Mouse (Mus musculus) left cerebral cortex, postnatal 36 days (tissue): ENCODE results near the gene Pank3. TPM values are rescaled to one million over a fixed set of nuclear protein-coding genes. Genes with fewer than 3 reads are reported as not detected.
"Not testable (repeated sequence)": the region's sequence is repeated elsewhere in the genome, so short reads cannot be mapped to it uniquely, and the experiment has no call there.

Experiments used
- DNase-seq, 2 experiments: peaks; one replicate each; pipeline ENCODE4 v3.0.0; 2021 to 2022; ENCODE audit warnings: low spot score in 2 of 2, mixed read lengths in 1 of 2
- intact Hi-C: fragments of 180-260 bp; cut with DNase I; formaldehyde crosslinking; loops from one replicate; pipeline ENCODE4 v1.15.1; 2025
- microRNA-seq: library from miRNA; unstranded; fragments of <30 nt; microRNA quantifications from one replicate; pipeline ENCODE4 v1.2.0, GENCODE M21; 2022
- total RNA-seq, 2 experiments: library from RNA; stranded (reverse); gene quantifications; 2 replicates each; pipeline ENCODE4 v1.2.3; 2021

Pank3 gene
- total RNA-seq, 2 experiments from 2014 or later: 36.1 to 37.2 TPM

DNA sequence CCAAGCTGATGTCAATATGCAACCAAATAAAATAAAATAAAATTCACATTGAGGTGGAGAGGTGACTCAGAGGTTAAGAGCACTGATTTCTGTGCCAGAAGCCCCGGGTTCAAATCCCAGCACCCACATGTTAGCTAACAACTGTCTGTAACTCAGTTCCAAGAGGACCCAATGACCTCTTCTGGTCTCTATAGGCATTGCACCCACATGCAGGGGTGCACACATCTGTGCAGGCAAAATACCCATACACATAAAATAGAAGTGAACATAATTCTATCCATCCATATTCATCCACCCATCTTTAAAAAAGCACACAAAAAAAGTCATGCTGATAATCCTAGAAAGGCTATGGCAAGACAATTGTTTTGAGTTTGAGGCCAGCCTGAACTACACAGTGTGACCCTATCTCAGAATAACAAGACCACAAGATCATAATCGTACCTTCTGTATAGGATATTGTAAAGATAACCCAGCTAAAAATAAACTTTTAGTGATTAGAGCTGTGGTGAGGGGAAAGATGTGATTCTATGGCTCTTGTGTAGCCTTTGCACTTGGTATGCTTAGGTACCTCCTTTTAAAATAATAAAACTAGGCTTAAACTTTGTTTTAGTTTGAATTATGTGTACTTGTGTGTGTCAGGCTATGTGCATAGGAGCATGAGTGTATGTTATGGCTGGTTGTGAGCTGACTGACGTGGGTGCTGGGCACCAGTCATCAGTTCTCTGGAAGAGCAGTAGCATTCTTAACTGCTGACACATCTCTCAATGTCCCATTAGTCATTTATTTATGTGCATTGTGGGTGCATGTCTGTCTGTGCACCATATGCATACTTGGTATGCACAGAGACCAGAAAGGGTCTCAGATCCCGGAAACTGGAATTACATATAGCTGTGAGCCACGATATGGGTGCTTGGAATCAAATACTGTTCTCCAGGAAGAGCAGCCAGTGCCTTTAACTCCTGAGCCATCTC lies 68.2 kb downstream of the Pank3 start:
- intact Hi-C loops: no loop called here
- no peak for DNase-seq

DNA sequence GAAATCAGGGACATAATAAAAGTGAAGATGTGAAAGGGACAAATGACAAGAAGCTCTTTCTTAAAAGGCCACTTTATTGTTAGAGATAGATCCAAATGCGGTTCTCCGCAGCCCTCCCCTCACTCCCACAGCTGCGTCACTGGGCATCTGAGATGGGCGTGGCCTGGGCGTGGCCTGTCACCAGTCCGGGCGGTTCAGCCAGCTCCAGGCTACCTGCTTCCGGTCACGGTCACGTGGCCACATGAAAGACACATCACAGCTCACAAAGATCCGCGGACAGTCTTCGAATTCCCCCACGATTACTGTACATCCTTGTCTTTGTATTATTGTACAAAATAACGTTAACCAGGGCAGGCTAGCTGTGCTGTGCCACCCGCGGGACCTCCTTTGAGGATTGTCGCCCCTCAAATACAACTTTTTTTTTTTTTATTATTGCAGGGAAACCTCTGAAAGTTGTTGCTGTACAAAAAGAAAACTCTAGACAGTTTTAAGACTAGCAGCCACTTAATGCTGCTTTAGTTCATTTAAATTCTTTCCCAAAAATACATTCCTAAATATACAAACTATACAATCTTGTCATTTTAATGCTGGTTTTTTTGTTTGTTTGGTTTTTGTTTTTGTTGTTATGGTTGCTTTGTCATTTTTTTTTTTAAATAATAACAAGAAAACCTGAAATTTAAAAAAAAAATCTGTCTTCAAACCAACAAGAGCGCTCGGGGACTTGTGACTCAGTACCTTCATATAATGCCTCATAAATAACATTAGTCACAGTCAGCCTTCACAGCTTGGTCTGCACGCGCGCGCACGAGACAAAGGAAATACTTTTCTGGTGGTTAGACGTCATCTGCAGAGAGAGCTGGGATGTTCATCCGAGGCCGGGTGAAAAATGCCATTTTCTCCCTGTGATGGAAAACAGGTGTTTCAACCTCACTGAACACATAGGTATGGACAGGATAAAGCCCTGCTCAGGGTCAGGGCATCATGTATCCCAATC lies 69.4 kb downstream of the Pank3 start:
- intact Hi-C loops: no loop called here
- DNase-seq: peak; percentile 61 to 63

DNA sequence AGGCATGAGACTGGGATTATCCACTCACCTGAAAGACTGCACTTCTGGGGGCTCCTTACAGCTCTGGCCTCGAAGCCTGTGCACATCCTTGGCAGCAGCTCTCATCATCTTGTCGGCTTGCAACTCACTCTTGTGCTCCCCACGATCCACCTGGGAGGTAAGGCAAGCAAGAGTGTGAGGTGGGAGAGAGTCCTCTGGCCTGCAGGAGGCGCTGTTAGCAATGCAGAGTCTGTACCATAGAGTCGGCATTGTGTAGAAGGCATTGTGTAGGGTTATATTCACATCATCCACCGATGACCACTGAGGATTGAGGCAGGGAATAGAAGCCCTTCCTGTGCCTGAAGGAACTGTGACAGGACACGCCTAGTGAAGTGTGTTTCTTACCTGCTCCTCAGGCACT lies 71.0 kb downstream of the Pank3 start:
- DNase-seq: no peak
- intact Hi-C loops: loop anchor here (2.0 kb wide), 1 partner anchor 161 kb away; no protein-coding TSS in a partner anchor

DNA sequence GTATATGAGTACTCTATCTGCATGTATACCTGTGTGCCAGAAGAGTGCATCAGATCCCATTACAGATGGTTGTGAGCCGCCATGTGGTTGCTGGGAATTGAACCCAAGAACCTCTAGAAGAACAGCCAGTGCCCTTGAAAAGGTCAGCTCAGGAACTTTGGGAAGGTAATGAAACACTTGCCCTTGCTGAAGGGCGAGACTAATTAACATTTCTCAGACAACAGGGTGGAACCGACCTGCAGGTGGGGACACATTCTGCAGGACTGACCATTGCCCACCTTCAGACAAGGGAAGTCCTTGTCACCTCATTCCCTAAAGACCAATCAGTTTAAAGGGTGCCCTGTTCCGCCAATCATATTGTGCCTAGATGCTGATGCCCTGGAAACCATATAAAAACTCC lies 71.5 kb downstream of the Pank3 start:
- intact Hi-C loops: loop anchor here (2.0 kb wide), 1 partner anchor 160 kb away; no protein-coding TSS in a partner anchor
- not testable (repeated sequence) for DNase-seq

Small RNAs within 50 kb of the gene (microRNA-seq; reads per million reads assigned to microRNA genes)
- gene Mir103-1: 6.3 reads per million, percentile 22 among the genes with 10 or more reads in this experiment

Other genes with a start within 250 kb of the Pank3 start
- 10 to 100 TPM; 40.6 to 49.0 TPM for gene Fbll1, start 29.4 kb downstream of the Pank3 start, total RNA-seq
- 10 to 100 TPM; 42.4 to 46.8 TPM for gene Rars, start 65.0 kb downstream of the Pank3 start, total RNA-seq
- 100 to 1,000 TPM; 124 to 144 TPM for gene Wwc1, start 211.0 kb downstream of the Pank3 start, total RNA-seq